In genomic region chr6:89639025-89639424, GRCm38 (mm10) we compare ENCODE assay signal across 10 mouse cellular contexts. TPM values are rescaled to one million over a fixed set of nuclear protein-coding genes. Genes with fewer than 3 reads are reported as not detected.
DNase-seq lines count a peak whose midpoint lies in the region; ATAC-seq and TF ChIP-seq lines count a peak whose summit lies in the region.
"Had no signal": no experiment of that assay in that cellular context is flagged by ENCODE, and none has a peak within 500 bp of the region (broad histone marks: within the 10 kb centered on the region; RNA-seq: fewer than 3 reads in every experiment).

No protein-coding gene starts in this region.

- no peak for TF ChIP-seq EP300 in MEL (IDR thresholded peaks at IDR 0.05; ENCODE audit: low read depth in 1 of 2, low read length in 2 of 2)

- H3K4me1 ChIP-seq in MEL (ENCODE audit: control insufficient read depth in 1 of 2, insufficient read depth in 2 of 2, low read length in 2 of 2): no peaks in the 10 kb centered on the region; a peak in 1 of 4 replicates

- H3K27ac ChIP-seq in MEL (ENCODE audit: control insufficient read depth, low read depth, low read length): no peak overlapping the region
- H3K27ac ChIP-seq: liver, embryonic 15.5 days; stomach, embryonic 15.5 days had no signal

- peak; percentile 68 for DNase-seq in CD4-positive, CD25-positive, alpha-beta regulatory T cell, adult 2 months (ENCODE audit: low read depth, low spot score)
- DNase-seq in kidney, adult 9 months: peak; percentile 61
- DNase-seq in kidney, adult 11 months: no peak
- peak; percentile 72 for DNase-seq in MEL (ENCODE audit: low read depth, low spot score)
- DNase-seq in embryo, embryonic 10.5 days (ENCODE audit: low spot score): peak; percentile 67
- DNase-seq in lung, postnatal 10 days: peak; percentile 62
- DNase-seq in thymus, postnatal 0 days (ENCODE audit: low spot score): peak; percentile 28

- H3K9ac ChIP-seq in MEL (ENCODE audit: control insufficient read depth, low read depth, low read length, poor library complexity, severe bottlenecking): no peak overlapping the region
- H3K9ac ChIP-seq: liver, embryonic 15.5 days; stomach, embryonic 15.5 days had no signal

- no peaks in the 10 kb centered on the region for H3K79me2 ChIP-seq in MEL (ENCODE audit: control insufficient read depth, insufficient read depth, low read length, poor library complexity)

- TF ChIP-seq POLR2A in MEL (IDR thresholded peaks at IDR 0.05; ENCODE audit: control insufficient read depth in 1 of 2, insufficient read depth in 1 of 2, low read depth in 1 of 2, low read length in 2 of 2, poor library complexity in 1 of 2): no peak

- TF ChIP-seq CTCF in MEL (IDR thresholded peaks at IDR 0.05 in 2 of 3, conservative IDR thresholded peaks at IDR 0.05 in 1 of 3; ENCODE audit: control insufficient read depth in 1 of 3, insufficient read depth in 1 of 3, low read depth in 2 of 3, low read length in 3 of 3, poor library complexity in 1 of 3, severe bottlenecking in 1 of 3): peak; percentile 80 to 84 (median 82)

- ATAC-seq in CD4-positive, CD25-positive, alpha-beta regulatory T cell, adult 4 months: no peak

- no peak overlapping the region for H3K4me3 ChIP-seq in MEL (ENCODE audit: control insufficient read depth in 1 of 2, insufficient read depth in 1 of 2, low read depth in 2 of 2, low read length in 2 of 2)
- H3K4me3 ChIP-seq: liver, embryonic 15.5 days; stomach, embryonic 15.5 days had no signal

- peak; percentile 69 for TF ChIP-seq RAD21 in MEL (IDR thresholded peaks at IDR 0.05; ENCODE audit: low read depth, low read length)

- no peaks in the 10 kb centered on the region; a peak in 1 of 4 replicates for H3K27me3 ChIP-seq in MEL (ENCODE audit: control insufficient read depth in 1 of 2, insufficient read depth in 2 of 2, low read length in 2 of 2)
- H3K27me3 ChIP-seq: liver, embryonic 15.5 days; stomach, embryonic 15.5 days had no signal

- no peaks in the 10 kb centered on the region for H3K9me3 ChIP-seq in MEL (replicated peaks; ENCODE audit: insufficient read depth, low read length)
- H3K9me3 ChIP-seq: liver, embryonic 15.5 days; stomach, embryonic 15.5 days had no signal

- H3K36me3 ChIP-seq in MEL (ENCODE audit: control insufficient read depth in 1 of 2, insufficient read depth in 2 of 2, low read length in 2 of 2): no peaks in the 10 kb centered on the region
- H3K36me3 ChIP-seq: liver, embryonic 15.5 days; stomach, embryonic 15.5 days had no signal

TF ChIP-seq in MEL, 35 proteins besides CTCF, POLR2A, EP300 and RAD21:
- peak; percentile 44; the same call in 1 of the 2 replicates for TF ChIP-seq ZC3H11A (IDR thresholded peaks at IDR 0.05; ENCODE audit: low read depth, low read length)
- peak; percentile 55 for TF ChIP-seq SMC3 (IDR thresholded peaks at IDR 0.05; ENCODE audit: low read depth, low read length)
- TF ChIP-seq MAX (IDR thresholded peaks at IDR 0.05; ENCODE audit: low read length): no peak

RNA-seq across cellular contexts. Expression of gene Txnrd3, which starts 4.8 kb away (rescaled TPM):
- under 1 TPM; 0.30 to 0.48 TPM for polyA plus RNA-seq in CD4-positive, CD25-positive, alpha-beta regulatory T cell, adult 4 months (2017; shearing (Covaris generic))
- 9.2 and 15.1 TPM in 2 replicates for total RNA-seq in MEL (2012; rRNA removed)
- 1 to 10 TPM in 1 of 2 experiments, not detected in 1; 8.7 TPM for polyA plus RNA-seq in MEL (2012; ENCODE audit: insufficient read depth in 1 of 2, insufficient read length in 2 of 2, low read depth in 1 of 2, low replicate concordance in 2 of 2, missing spikeins in 1 of 2)
- 21.1 and 23.5 TPM in 2 replicates for polyA plus RNA-seq in thymus, postnatal 0 days (2015; fragmentation: Nextera tagmentation; extraction: Ambion mirVana)

RNA-seq across cellular contexts. Expression of gene Chchd6, which starts 43.6 kb away (rescaled TPM):
- polyA plus RNA-seq in CD4-positive, CD25-positive, alpha-beta regulatory T cell, adult 4 months (2017; shearing (Covaris generic)): 1 to 10 TPM; 5.1 to 6.7 TPM
- total RNA-seq in MEL (2012; rRNA removed): 49.5 and 53.0 TPM in 2 replicates
- polyA plus RNA-seq in MEL (2012; ENCODE audit: insufficient read depth in 1 of 2, insufficient read length in 2 of 2, low read depth in 1 of 2, low replicate concordance in 2 of 2, missing spikeins in 1 of 2): 10 to 100 TPM in 1 of 2 experiments, not detected in 1; 74.7 TPM
- 55.8 and 56.6 TPM in 2 replicates for polyA plus RNA-seq in thymus, postnatal 0 days (2015; fragmentation: Nextera tagmentation; extraction: Ambion mirVana)
